Mouse (Mus musculus) ES-E14 (cell line): ENCODE data around the gene Homer2. TPM values are rescaled to one million over a fixed set of nuclear protein-coding genes. Genes with fewer than 3 reads are reported as not detected.

ENCODE experiments used
- DNase-seq: peaks from one replicate; pipeline ENCODE4 v3.0.0-alpha.2; 2013; ENCODE audit warnings: low read depth, low spot score
- H3K27ac ChIP-seq: 2 replicates; pipeline ENCODE4 v1.5.1; 2012; ENCODE audit warnings: low read depth, mild to moderate bottlenecking, low read length, moderate library complexity, mixed read lengths; ENCODE audit not compliant: poor library complexity, insufficient read depth, severe bottlenecking
- H3K36me3 ChIP-seq: 2 replicates; pipeline ENCODE4 v1.6.1; 2012; ENCODE audit warnings: mild to moderate bottlenecking, low read length, moderate library complexity, mixed read lengths; ENCODE audit not compliant: control insufficient read depth, poor library complexity, insufficient read depth, severe bottlenecking
- H3K4me1 ChIP-seq, 2 experiments: fragments of 150-350 bp in 1 of 2; sonication (generic) in 1 of 2; 2 replicates each; pipeline ENCODE4 v1.6.1; 2012; ENCODE audit warnings: low read length in 2 of 2, mild to moderate bottlenecking in 1 of 2, mixed read lengths in 1 of 2; ENCODE audit not compliant: control insufficient read depth in 2 of 2, insufficient read depth in 2 of 2, poor library complexity in 1 of 2
- H3K4me3 ChIP-seq, 2 experiments: fragments of 150-350 bp in 1 of 2; sonication (generic) in 1 of 2; 2 replicates each; pipeline ENCODE4 v1.5.1; 2012; ENCODE audit warnings: low read length in 2 of 2, low read depth in 1 of 2, mild to moderate bottlenecking in 1 of 2, mixed read lengths in 1 of 2; ENCODE audit not compliant: insufficient read depth in 1 of 2, poor library complexity in 1 of 2, severe bottlenecking in 1 of 2
- H3K9ac ChIP-seq: 2 replicates; pipeline ENCODE4 v1.6.1; 2012; ENCODE audit warnings: low read depth, mild to moderate bottlenecking, low read length, mixed read lengths; ENCODE audit not compliant: poor library complexity, insufficient read depth, severe bottlenecking
- H3K9me3 ChIP-seq: fragments of 150-350 bp; sonication (generic); 2 replicates; pipeline ENCODE4 v1.6.1; 2012; ENCODE audit warnings: low read depth, mild to moderate bottlenecking, low read length; ENCODE audit not compliant: control insufficient read depth, insufficient read depth
- CHD2 ChIP-seq: IDR thresholded peaks from 2 replicates; pipeline ENCODE4 v1.6.1; 2014; ENCODE audit warnings: mild to moderate bottlenecking, low read depth, low read length, inconsistent platforms
- HCFC1 ChIP-seq: IDR thresholded peaks from 2 replicates; pipeline ENCODE4 v1.6.1; 2012; ENCODE audit warnings: low read length, inconsistent platforms, borderline replicate concordance; ENCODE audit not compliant: insufficient read depth
- MAFK ChIP-seq: IDR thresholded peaks from 2 replicates; pipeline ENCODE4 v1.6.1; 2014; ENCODE audit warnings: mild to moderate bottlenecking, low read depth, low read length, inconsistent platforms; ENCODE audit not compliant: insufficient read depth
- ZC3H11A ChIP-seq: IDR thresholded peaks from 2 replicates; pipeline ENCODE4 v1.6.1; 2012; ENCODE audit warnings: low read depth, mild to moderate bottlenecking, inconsistent platforms, low read length, borderline replicate concordance
- ZNF384 ChIP-seq: IDR thresholded peaks from 2 replicates; pipeline ENCODE4 v1.6.1; 2012; ENCODE audit warnings: low read depth, low read length, inconsistent platforms
- in situ Hi-C, 2 experiments: fragments of 600-800 bp; cut with MboI; formaldehyde crosslinking; loops; one replicate each; pipeline ENCODE4 v1.15.1; 2025; ENCODE audit warnings: low sequenced_read_pairs in 2 of 2, inconsistent platforms in 1 of 2; ENCODE audit not compliant: unreplicated experiment in 2 of 2
- total RNA-seq: library from RNA; depleted of rRNA; stranded (reverse); fragments of 300-350 nt; gene quantifications from 2 replicates; pipeline ENCODE4 v1.2.3, GENCODE M21; 2012

Homer2 gene
- total RNA-seq, 1 experiment = 6.5 TPM

- no peak for TF ChIP-seq ZNF384
- no peak for TF ChIP-seq MAFK
- TF ChIP-seq ZC3H11A = no peak
- TF ChIP-seq HCFC1 = no peak
- TF ChIP-seq CHD2 = no peak
- H3K27ac ChIP-seq = no peak overlapping the region
- in situ Hi-C loops = no loop called here
- no peaks in the 10 kb centered on the region for H3K4me1 ChIP-seq
- no peak overlapping the region for H3K4me3 ChIP-seq
- no peak overlapping the region for H3K9ac ChIP-seq
- peaks cover 13% of the 10 kb centered on the region for H3K9me3 ChIP-seq
- no peak for DNase-seq
- peaks cover 55% of the 10 kb centered on the region for H3K36me3 ChIP-seq
Observed at GRCm38 (mm10) chr7:81593387-81593786, 113.9 kb downstream of the Homer2 start.

- in situ Hi-C loops = no loop called here
Observed at GRCm38 (mm10) chr7:81592686-81593085, 114.6 kb downstream of the Homer2 start.

GRCm38 (mm10) chr7:81587238-81587637, 120.1 kb downstream of the Homer2 start:
- peaks cover 15% of the 10 kb centered on the region for H3K36me3 ChIP-seq
- H3K4me1 ChIP-seq = no peaks in the 10 kb centered on the region
- no peak overlapping the region for H3K4me3 ChIP-seq
- TF ChIP-seq MAFK = no peak
- no peak for TF ChIP-seq ZNF384
- no peak for TF ChIP-seq CHD2
- TF ChIP-seq ZC3H11A = no peak
- TF ChIP-seq HCFC1 = no peak
- in situ Hi-C loops = no loop called here
- no peak overlapping the region for H3K9ac ChIP-seq
- H3K27ac ChIP-seq = no peak overlapping the region
- no peaks in the 10 kb centered on the region for H3K9me3 ChIP-seq
- no peak for DNase-seq

More at GRCm38 (mm10) chr7:81592686-81593085, 114.6 kb downstream of the Homer2 start:
- peaks cover 13% of the 10 kb centered on the region for H3K9me3 ChIP-seq
- H3K4me3 ChIP-seq = no peak overlapping the region
- H3K9ac ChIP-seq = no peak overlapping the region
- H3K27ac ChIP-seq = no peak overlapping the region
- no peak for DNase-seq
- peaks cover 49% of the 10 kb centered on the region for H3K36me3 ChIP-seq
- TF ChIP-seq ZC3H11A (no peak), ZNF384 (no peak), HCFC1 (no peak), CHD2 (no peak), MAFK (no peak)
- H3K4me1 ChIP-seq = no peaks in the 10 kb centered on the region

GRCm38 (mm10) chr7:81585326-81585725, 122.0 kb downstream of the Homer2 start:
- Histone ChIP-seq H3K9ac (no peak overlapping the region), H3K36me3 (peaks cover 9% of the 10 kb centered on the region), H3K4me3 (no peak overlapping the region), H3K4me1 (no peaks in the 10 kb centered on the region), H3K27ac (no peak overlapping the region), H3K9me3 (no peaks in the 10 kb centered on the region)
- TF ChIP-seq MAFK (no peak), ZC3H11A (no peak), CHD2 (no peak), ZNF384 (no peak), HCFC1 (no peak)
- in situ Hi-C loops = no loop called here
- no peak for DNase-seq

DNA sequence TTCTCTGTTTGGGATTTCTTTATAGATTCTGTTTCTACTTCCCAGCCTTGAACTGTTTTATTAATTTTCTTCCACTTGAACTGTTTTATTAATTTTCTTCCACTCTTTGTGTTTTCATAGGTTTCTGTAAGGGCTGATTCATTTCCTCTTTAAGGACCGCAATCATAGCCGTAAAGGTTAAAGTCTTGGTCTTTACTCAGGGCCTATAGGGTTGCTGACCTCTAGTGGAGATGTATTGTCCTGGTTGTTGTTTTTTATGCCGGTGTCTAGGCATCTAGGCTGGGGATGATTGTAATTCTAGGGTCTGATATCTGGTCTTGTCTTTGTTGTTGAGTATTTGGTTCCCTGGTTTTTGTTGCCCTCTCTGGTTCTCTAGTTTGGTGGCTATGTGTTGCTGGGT, 123.8 kb downstream of the Homer2 start:
- no peak overlapping the region for H3K4me3 ChIP-seq
- no peak for DNase-seq
- H3K36me3 ChIP-seq = peaks cover 9% of the 10 kb centered on the region
- H3K4me1 ChIP-seq = no peaks in the 10 kb centered on the region
- TF ChIP-seq ZC3H11A (no peak), MAFK (no peak), CHD2 (no peak), HCFC1 (no peak), ZNF384 (no peak)
- no peak overlapping the region for H3K27ac ChIP-seq
- in situ Hi-C loops = no loop called here
- no peaks in the 10 kb centered on the region for H3K9me3 ChIP-seq
- no peak overlapping the region for H3K9ac ChIP-seq
